Mouse (Mus musculus) CH12.LX (cell line): ENCODE results near the gene D330020A13Rik. TPM values are rescaled to one million over a fixed set of nuclear protein-coding genes. Genes with fewer than 3 reads are reported as not detected.

Source experiments
- DNase-seq: peaks from one replicate; pipeline ENCODE4 v3.0.0-alpha.2; 2013; ENCODE audit errors: extremely low read depth
- H3K27ac ChIP-seq: 2 replicates; pipeline ENCODE4 v1.5.1; 2012; ENCODE audit warnings: low read depth, mild to moderate bottlenecking, control low read depth, moderate library complexity; ENCODE audit not compliant: insufficient read depth
- H3K27me3 ChIP-seq: replicated peaks from 2 replicates; pipeline ENCODE3; 2012; ENCODE audit warnings: inconsistent platforms
- H3K36me3 ChIP-seq, 2 experiments: replicated peaks in 1 of 2; 2 replicates each; pipeline versions ENCODE3 to v1.6.1; 2012; ENCODE audit warnings: inconsistent platforms in 1 of 2, low read length in 1 of 2, mild to moderate bottlenecking in 1 of 2, mixed read lengths in 1 of 2, moderate library complexity in 1 of 2; ENCODE audit not compliant: control insufficient read depth in 1 of 2, insufficient read depth in 1 of 2
- H3K4me1 ChIP-seq, 2 experiments: 2 replicates each; pipeline ENCODE4 v1.6.1; 2012; ENCODE audit warnings: inconsistent platforms in 1 of 2, moderate library complexity in 1 of 2; ENCODE audit not compliant: insufficient read depth in 2 of 2, control insufficient read depth in 1 of 2
- H3K4me2 ChIP-seq: 2 replicates; pipeline ENCODE4 v1.6.1; 2012; ENCODE audit warnings: low read depth, mild to moderate bottlenecking, control low read depth; ENCODE audit not compliant: poor library complexity, insufficient read depth, severe bottlenecking
- H3K4me3 ChIP-seq, 3 experiments: fragments of 150-350 bp in 1 of 3; sonication (generic) in 1 of 3; replicated peaks in 1 of 3; 2 replicates each; pipeline versions ENCODE3 to v1.5.1; 2011 to 2012; ENCODE audit warnings: low read depth in 2 of 3, low read length in 2 of 3, mild to moderate bottlenecking in 2 of 3, moderate library complexity in 2 of 3, control low read depth in 1 of 3, improper control_type of control experiment in 1 of 3, inconsistent platforms in 1 of 3, mixed read lengths in 1 of 3; ENCODE audit not compliant: poor library complexity in 1 of 3
- H3K79me2 ChIP-seq: replicated peaks from 2 replicates; pipeline ENCODE4 v1.6.1; 2012; ENCODE audit warnings: mild to moderate bottlenecking, moderate library complexity; ENCODE audit not compliant: control insufficient read depth, poor library complexity, insufficient read depth, severe bottlenecking; ENCODE audit errors: extremely low read depth
- H3K9ac ChIP-seq: 2 replicates; pipeline ENCODE4 v1.6.1; 2012; ENCODE audit warnings: low read depth, mild to moderate bottlenecking, control low read depth, moderate library complexity; ENCODE audit not compliant: insufficient read depth
- H3K9me3 ChIP-seq: replicated peaks from 2 replicates; pipeline ENCODE3; 2012; ENCODE audit warnings: low read length, inconsistent platforms, mixed read lengths
- CTCF ChIP-seq, 2 experiments: IDR thresholded peaks in 1 of 2; conservative IDR thresholded peaks in 1 of 2; 2 replicates each; pipeline ENCODE4 v1.5.1; 2011 to 2012; ENCODE audit warnings: low read depth in 2 of 2, low read length in 2 of 2, improper control_type of control experiment in 1 of 2, inconsistent platforms in 1 of 2, mild to moderate bottlenecking in 1 of 2, moderate library complexity in 1 of 2
- E2F4 ChIP-seq: IDR thresholded peaks from 2 replicates; pipeline ENCODE4 v1.6.1; 2011; ENCODE audit warnings: low read depth, low read length, improper control_type of control experiment; ENCODE audit not compliant: insufficient replicate concordance
- ELF1 ChIP-seq: IDR thresholded peaks from 2 replicates; pipeline ENCODE4 v1.6.1; 2014; ENCODE audit warnings: low read depth, mild to moderate bottlenecking, inconsistent platforms, low read length, improper control_type of control experiment
- JUN ChIP-seq: IDR thresholded peaks from 2 replicates; pipeline ENCODE4 v1.6.1; 2011; ENCODE audit warnings: low read depth, mild to moderate bottlenecking, low read length, improper control_type of control experiment, moderate library complexity; ENCODE audit not compliant: insufficient read depth
- MAX ChIP-seq: IDR thresholded peaks from 2 replicates; pipeline ENCODE4 v1.6.1; 2011; ENCODE audit warnings: low read length, improper control_type of control experiment
- MEF2A ChIP-seq: IDR thresholded peaks from 2 replicates; pipeline ENCODE4 v1.6.1; 2014; ENCODE audit warnings: low read depth, mild to moderate bottlenecking, inconsistent platforms, low read length, improper control_type of control experiment, borderline replicate concordance
- POLR2A ChIP-seq: IDR thresholded peaks from 2 replicates; pipeline ENCODE4 v1.6.1; 2011; ENCODE audit warnings: low read depth, mild to moderate bottlenecking, improper control_type of control experiment, low read length
- POLR2AphosphoS2 ChIP-seq: IDR thresholded peaks from 2 replicates; pipeline ENCODE4 v1.6.1; 2011; ENCODE audit warnings: low read depth, low read length, improper control_type of control experiment
- RAD21 ChIP-seq: IDR thresholded peaks from 2 replicates; pipeline ENCODE4 v1.6.1; 2011; ENCODE audit warnings: low read depth, mild to moderate bottlenecking, low read length, improper control_type of control experiment, moderate library complexity
- RCOR1 ChIP-seq: conservative IDR thresholded peaks from 2 replicates; pipeline ENCODE4 v1.6.1; 2012; ENCODE audit warnings: low read depth, mild to moderate bottlenecking, inconsistent platforms, low read length, improper control_type of control experiment
- SMC3 ChIP-seq: IDR thresholded peaks from 2 replicates; pipeline ENCODE4 v1.6.1; 2011; ENCODE audit warnings: low read depth, low read length, improper control_type of control experiment
- ZC3H11A ChIP-seq: IDR thresholded peaks from 2 replicates; pipeline ENCODE4 v1.6.1; 2012; ENCODE audit warnings: low read depth, mild to moderate bottlenecking, inconsistent platforms, low read length, improper control_type of control experiment
- ZMIZ1 ChIP-seq: IDR thresholded peaks from 2 replicates; pipeline ENCODE4 v1.6.1; 2012; ENCODE audit warnings: low read depth, mild to moderate bottlenecking, inconsistent platforms, low read length, improper control_type of control experiment
- dilution Hi-C: fragments of 300-500 bp; cut with MboI; formaldehyde crosslinking; loops from 2 replicates; pipeline ENCODE4 v1.14.3; 2020; ENCODE audit warnings: low sequenced_read_pairs; ENCODE audit not compliant: extremely low pct_unique_long_range_greater_than_20kb, extremely low pct_ligation_motif_present
- in situ Hi-C: fragments of 300-500 bp; cut with MboI; formaldehyde crosslinking; loops from 3 replicates; pipeline ENCODE4 v1.14.3; 2019; ENCODE audit warnings: low sequenced_read_pairs, low pct_ligation_motif_present, low pct_unique_long_range_greater_than_20kb, mixed read lengths
- polyA plus RNA-seq: library from polyadenylated mRNA; unstranded; fragments of >175 nt; gene quantifications from 2 replicates; pipeline ENCODE4 v1.2.1, GENCODE M21; 2012; ENCODE audit warnings: low read depth; ENCODE audit not compliant: insufficient read length
- total RNA-seq, 2 experiments: library from RNA; depleted of rRNA; stranded (reverse); fragments of 300-350 nt in 1 of 2; fragments of >200 nt in 1 of 2; gene quantifications; 2 replicates each; pipeline ENCODE4 v1.2.3; 2012 to 2014

Gene D330020A13Rik
- total and polyA plus RNA-seq, 3 experiments = not detected

DNA sequence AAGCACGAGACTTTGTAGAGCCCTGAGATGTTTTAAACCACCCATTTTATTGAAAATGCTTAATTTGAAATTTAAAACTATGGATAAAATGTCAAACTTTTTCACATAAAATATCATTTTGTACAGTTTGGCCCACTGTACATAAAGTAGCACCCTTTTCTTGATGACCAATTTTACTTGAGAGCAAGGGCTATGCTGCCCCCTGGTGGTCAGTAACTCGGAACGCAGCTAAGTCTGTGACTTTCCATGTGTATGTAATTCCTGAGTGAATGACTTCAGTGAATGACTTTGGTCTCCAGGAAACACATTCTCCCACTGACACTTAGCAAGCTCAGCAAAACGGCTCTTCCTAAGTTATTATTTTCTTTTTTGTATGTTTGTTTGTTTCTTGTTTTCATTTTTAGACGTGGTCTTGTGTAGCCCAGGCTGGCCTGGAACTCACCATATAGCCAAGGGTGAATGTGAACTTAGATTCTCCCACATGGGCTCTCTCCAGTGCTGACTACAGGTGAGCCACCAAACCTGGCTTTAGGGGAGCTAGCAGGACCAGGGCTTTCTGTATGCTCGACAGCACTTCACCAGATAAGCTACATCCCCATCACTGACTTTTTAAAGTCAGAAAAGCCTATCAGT, 30.2 kb downstream of the D330020A13Rik start:
- in situ Hi-C loops (loop anchor here (25.0 kb wide), 2 partner anchors 537 to 837 kb away; partner anchors contain the start of gene Fbxl14), dilution Hi-C loops (no loop called here)
- Histone ChIP-seq H3K4me3 (no peak overlapping the region), H3K4me1 (peaks cover 0 to 5% of the 10 kb centered on the region in 2 experiments; a peak in 1 of 4 replicates), H3K27me3 (no peaks in the 10 kb centered on the region), H3K9me3 (no peaks in the 10 kb centered on the region), H3K9ac (no peak overlapping the region), H3K79me2 (no peaks in the 10 kb centered on the region), H3K27ac (no peak overlapping the region), H3K36me3 (peaks cover 26 to 44% of the 10 kb centered on the region in 2 experiments), H3K4me2 (no peak overlapping the region)
- TF ChIP-seq E2F4 (no peak), RAD21 (peak; percentile 77), CTCF (conservative IDR thresholded peaks at IDR 0.05 in 1 of 2, IDR thresholded peaks at IDR 0.05 in 1 of 2; ENCODE audit: low read depth in 2 of 2, low read length in 2 of 2) (peak; percentile 86 to 91), SMC3 (peak; percentile 58)
- peak; percentile 77 for DNase-seq

DNA sequence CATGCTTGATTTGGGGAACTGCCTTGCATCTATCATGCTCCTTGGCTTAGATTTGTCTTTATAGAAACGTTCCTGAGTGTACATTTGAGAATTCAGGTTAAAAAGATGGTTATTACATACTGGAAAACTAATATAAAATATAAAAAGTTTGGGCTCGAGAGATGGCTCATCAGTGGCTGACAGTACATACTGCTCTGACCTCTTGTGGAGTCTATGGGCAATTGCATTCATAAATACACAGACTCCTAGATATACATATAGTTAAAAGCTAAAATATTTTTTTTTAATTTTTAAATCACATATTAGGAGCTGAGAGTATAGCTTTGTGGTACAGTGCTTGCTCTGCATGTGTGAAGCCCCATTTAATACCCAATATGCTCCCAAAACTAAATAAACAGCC, 38.2 kb downstream of the D330020A13Rik start:
- TF ChIP-seq ZC3H11A (no peak), JUN (no peak), CTCF (conservative IDR thresholded peaks at IDR 0.05 in 1 of 2, IDR thresholded peaks at IDR 0.05 in 1 of 2; ENCODE audit: low read depth in 2 of 2, low read length in 2 of 2) (peak in 1 of 2 experiments; percentile 31; a peak in 2 of 4 replicates), RCOR1 (no peak), POLR2A (no peak)
- no peak for DNase-seq
- Histone ChIP-seq H3K4me3 (no peak overlapping the region), H3K27ac (no peak overlapping the region), H3K79me2 (no peaks in the 10 kb centered on the region), H3K4me2 (no peak overlapping the region), H3K9ac (no peak overlapping the region), H3K9me3 (no peaks in the 10 kb centered on the region), H3K36me3 (peaks cover 67 to 89% of the 10 kb centered on the region in 2 experiments), H3K4me1 (no peaks in the 10 kb centered on the region), H3K27me3 (no peaks in the 10 kb centered on the region)
- dilution Hi-C loops (no loop called here), in situ Hi-C loops (loop anchor here (25.0 kb wide), 1 partner anchor 370 kb away; no protein-coding TSS in a partner anchor)

DNA sequence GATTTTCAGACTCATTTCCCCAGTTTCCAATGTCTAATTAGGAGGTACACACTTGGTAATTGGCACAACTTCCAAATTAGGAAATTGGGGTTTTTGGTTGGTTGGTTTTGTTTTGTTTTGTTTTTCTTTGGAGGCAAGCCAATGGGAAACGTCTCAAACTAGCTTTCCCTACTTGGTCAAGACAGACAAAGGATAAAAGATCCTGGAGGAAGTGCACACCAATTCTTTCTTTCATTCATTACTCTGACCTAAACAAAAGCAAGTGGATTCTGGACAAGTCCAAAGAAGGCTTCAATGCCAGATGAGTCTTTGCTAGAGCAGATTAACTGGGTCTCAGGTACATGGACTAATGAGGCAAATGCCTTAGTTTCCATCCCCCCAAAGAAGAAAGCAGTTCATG, 49.8 kb downstream of the D330020A13Rik start:
- Histone ChIP-seq H3K79me2 (no peaks in the 10 kb centered on the region), H3K4me2 (no peak overlapping the region), H3K9me3 (no peaks in the 10 kb centered on the region), H3K27me3 (no peaks in the 10 kb centered on the region), H3K36me3 (peaks cover 61 to 89% of the 10 kb centered on the region in 2 experiments), H3K27ac (no peak overlapping the region), H3K9ac (no peak overlapping the region), H3K4me3 (no peak overlapping the region), H3K4me1 (no peaks in the 10 kb centered on the region)
- in situ Hi-C loops (loop anchor here (25.0 kb wide), 1 partner anchor 382 kb away; no protein-coding TSS in a partner anchor), dilution Hi-C loops (no loop called here)
- no peak for DNase-seq
- TF ChIP-seq ZMIZ1 = no peak
- no peak for TF ChIP-seq RCOR1
- no peak for TF ChIP-seq MEF2A
- TF ChIP-seq MAX = no peak
- TF ChIP-seq POLR2AphosphoS2 = no peak
- no peak for TF ChIP-seq ELF1

Other genes starting within 250 kb of the D330020A13Rik start
- gene Ninj2, start 201.0 kb upstream of the D330020A13Rik start, total RNA-seq (2012; rRNA removed) = 4.6 and 6.5 TPM in 2 replicates
- not detected in 2 replicates for gene Ninj2, start 201.0 kb upstream of the D330020A13Rik start, total RNA-seq (2014; rRNA removed)
- gene Ninj2, start 201.0 kb upstream of the D330020A13Rik start, polyA plus RNA-seq = 0.97 and 1.1 TPM in 2 replicates
- gene B4galnt3, start 195 bp downstream of the D330020A13Rik start, total RNA-seq (2012; rRNA removed) = 0.08 and 0.47 TPM in 2 replicates
- 0.12 and 0.21 TPM in 2 replicates for gene B4galnt3, start 195 bp downstream of the D330020A13Rik start, total RNA-seq (2014; rRNA removed)
- gene B4galnt3, start 195 bp downstream of the D330020A13Rik start, polyA plus RNA-seq = 0.25 and 0.44 TPM in 2 replicates
- 28.9 and 29.3 TPM in 2 replicates for gene Kdm5a, start 69.8 kb downstream of the D330020A13Rik start, total RNA-seq (2012; rRNA removed)
- gene Kdm5a, start 69.8 kb downstream of the D330020A13Rik start, total RNA-seq (2014; rRNA removed) = 20.8 and 22.2 TPM in 2 replicates
- 35.8 and 36.8 TPM in 2 replicates for gene Kdm5a, start 69.8 kb downstream of the D330020A13Rik start, polyA plus RNA-seq
- gene Ccdc77, start 70.0 kb downstream of the D330020A13Rik start, total RNA-seq (2012; rRNA removed) = 20.3 and 21.0 TPM in 2 replicates
- 25.2 and 28.6 TPM in 2 replicates for gene Ccdc77, start 70.0 kb downstream of the D330020A13Rik start, total RNA-seq (2014; rRNA removed)
- 18.2 and 19.9 TPM in 2 replicates for gene Ccdc77, start 70.0 kb downstream of the D330020A13Rik start, polyA plus RNA-seq
- 13.5 and 13.6 TPM in 2 replicates for gene Il17ra, start 168.9 kb downstream of the D330020A13Rik start, total RNA-seq (2012; rRNA removed)
- 13.8 and 14.0 TPM in 2 replicates for gene Il17ra, start 168.9 kb downstream of the D330020A13Rik start, total RNA-seq (2014; rRNA removed)
- gene Il17ra, start 168.9 kb downstream of the D330020A13Rik start, polyA plus RNA-seq = 21.2 and 23.9 TPM in 2 replicates
- not detected in 2 replicates for gene Tmem121b, start 199.4 kb downstream of the D330020A13Rik start, total RNA-seq (2012; rRNA removed)
- gene Tmem121b, start 199.4 kb downstream of the D330020A13Rik start, total RNA-seq (2014; rRNA removed) = not detected in 2 replicates
- gene Tmem121b, start 199.4 kb downstream of the D330020A13Rik start, polyA plus RNA-seq = not detected in 2 replicates
- 20.9 and 21.5 TPM in 2 replicates for gene Hdhd5, start 237.0 kb downstream of the D330020A13Rik start, total RNA-seq (2012; rRNA removed)
- 11.4 and 12.5 TPM in 2 replicates for gene Hdhd5, start 237.0 kb downstream of the D330020A13Rik start, total RNA-seq (2014; rRNA removed)
- gene Hdhd5, start 237.0 kb downstream of the D330020A13Rik start, polyA plus RNA-seq = 10.9 and 12.4 TPM in 2 replicates